Mouse (Mus musculus) heart, embryonic 13.5 days (tissue): ENCODE measurements at regions not wholly inside any gene's neighbourhood (a gene's known extent, or its start where the extent isn't known, plus 50 kb on each side); places are given as distances from the start of the nearest gene placed in this dataset.
A peak's percentile ranks its signal among the peaks of the same experiment; 100 is the strongest.

Experiments used
- ATAC-seq: fragments of 200-750 bp; cut with Nextera tagmentation; 2 replicates; pipeline ENCODE4 v1.8.0; 2017; ENCODE audit warnings: moderate TSS enrichment; ENCODE audit not compliant: insufficient number of reproducible peaks, low FRiP score, low TSS enrichment; ENCODE audit errors: extremely low read depth
- H3K27ac ChIP-seq: fragments of 300-500 bp; sonication (generic); replicated peaks from 2 replicates; pipeline ENCODE4 v1.5.1; 2015; ENCODE audit warnings: moderate library complexity, mild to moderate bottlenecking, inconsistent platforms
- H3K27me3 ChIP-seq: fragments of 300-500 bp; sonication (generic); replicated peaks from 2 replicates; pipeline ENCODE4 v1.6.1; 2015; ENCODE audit warnings: mild to moderate bottlenecking, inconsistent platforms
- H3K36me3 ChIP-seq: fragments of 300-500 bp; sonication (generic); 2 replicates; pipeline ENCODE4 v1.6.1; 2015; ENCODE audit warnings: mild to moderate bottlenecking, inconsistent platforms
- H3K4me1 ChIP-seq: fragments of 300-500 bp; sonication (generic); 2 replicates; pipeline ENCODE4 v1.6.1; 2015; ENCODE audit warnings: inconsistent platforms
- H3K4me2 ChIP-seq: fragments of 300-500 bp; sonication (generic); 2 replicates; pipeline ENCODE4 v1.6.1; 2015; ENCODE audit warnings: inconsistent platforms, mild to moderate bottlenecking, moderate library complexity
- H3K4me3 ChIP-seq: fragments of 300-500 bp; sonication (generic); 2 replicates; pipeline ENCODE4 v1.5.1; 2015; ENCODE audit warnings: moderate library complexity, mild to moderate bottlenecking, inconsistent platforms
- H3K9ac ChIP-seq: fragments of 300-500 bp; sonication (generic); 2 replicates; pipeline ENCODE4 v1.6.1; 2015; ENCODE audit warnings: inconsistent platforms, mild to moderate bottlenecking, moderate library complexity
- H3K9me3 ChIP-seq: fragments of 300-500 bp; sonication (generic); 2 replicates; pipeline ENCODE4 v1.6.1; 2016; ENCODE audit warnings: inconsistent platforms
- WGBS: fragments of 180-500 bp; shearing (Covaris S2); methylation state at CpG from one replicate; pipeline ENCODE4 v1.1.7; 2015; ENCODE audit warnings: mixed read lengths; 5-methylcytosine and 5-hydroxymethylcytosine counted together

DNA sequence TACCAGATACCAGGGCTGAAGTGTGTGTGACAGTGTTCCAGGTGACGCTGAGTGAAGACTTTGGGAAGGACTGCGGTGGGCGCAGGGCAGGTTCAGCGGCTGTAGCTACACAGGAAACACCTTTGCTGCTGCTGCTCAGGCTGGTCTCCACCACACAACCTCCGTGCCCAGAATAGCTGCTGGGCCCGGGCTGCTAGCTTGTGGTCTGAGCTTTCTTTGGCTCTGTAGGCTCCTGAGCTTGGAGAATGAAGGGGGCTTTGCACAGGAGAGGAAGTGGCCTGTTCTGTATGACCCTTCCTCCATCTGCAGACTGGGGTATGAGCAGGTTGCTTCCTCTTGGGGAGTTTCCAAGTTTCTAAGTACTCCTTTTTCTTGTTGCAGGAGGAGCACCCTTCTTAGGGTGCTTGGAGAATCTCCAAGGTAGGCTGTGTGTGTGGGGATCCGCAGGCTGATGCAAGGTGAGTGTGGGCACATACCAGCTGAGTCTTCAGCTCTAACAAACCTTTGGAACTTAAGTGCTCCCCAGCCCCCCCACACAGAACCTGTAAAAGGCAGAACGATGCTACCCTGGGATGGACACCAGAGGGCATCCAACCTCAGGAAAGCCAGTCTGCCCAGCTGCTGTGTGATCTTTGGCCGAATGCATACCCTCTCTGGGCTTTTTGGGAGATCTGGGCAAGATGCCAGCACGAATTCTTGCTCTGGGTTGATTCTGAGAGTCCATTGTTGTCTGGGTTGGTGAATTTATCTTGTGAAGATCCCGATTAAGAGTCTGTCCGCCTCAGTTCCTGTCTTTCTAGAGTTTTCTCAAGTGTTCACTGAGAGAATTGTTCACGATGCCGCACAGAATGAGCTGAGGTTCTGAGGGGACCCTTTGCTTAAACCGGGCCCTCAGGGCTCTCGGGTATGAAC, 136.6 kb downstream of the Mn1 start:
- Histone ChIP-seq H3K36me3 (no peaks in the 10 kb centered on the region), H3K9me3 (no peaks in the 10 kb centered on the region), H3K4me2 (no peak overlapping the region), H3K27ac (peak overlapping the region; percentile 72; the same call in 1 of the 2 replicates), H3K9ac (no peak overlapping the region), H3K4me3 (no peak overlapping the region), H3K4me1 (peaks cover 30% of the 10 kb centered on the region), H3K27me3 (peaks cover 44% of the 10 kb centered on the region)
- ATAC-seq = no peak
- 65% methylated on average over 16 of the region's 16 CpGs for WGBS

DNA sequence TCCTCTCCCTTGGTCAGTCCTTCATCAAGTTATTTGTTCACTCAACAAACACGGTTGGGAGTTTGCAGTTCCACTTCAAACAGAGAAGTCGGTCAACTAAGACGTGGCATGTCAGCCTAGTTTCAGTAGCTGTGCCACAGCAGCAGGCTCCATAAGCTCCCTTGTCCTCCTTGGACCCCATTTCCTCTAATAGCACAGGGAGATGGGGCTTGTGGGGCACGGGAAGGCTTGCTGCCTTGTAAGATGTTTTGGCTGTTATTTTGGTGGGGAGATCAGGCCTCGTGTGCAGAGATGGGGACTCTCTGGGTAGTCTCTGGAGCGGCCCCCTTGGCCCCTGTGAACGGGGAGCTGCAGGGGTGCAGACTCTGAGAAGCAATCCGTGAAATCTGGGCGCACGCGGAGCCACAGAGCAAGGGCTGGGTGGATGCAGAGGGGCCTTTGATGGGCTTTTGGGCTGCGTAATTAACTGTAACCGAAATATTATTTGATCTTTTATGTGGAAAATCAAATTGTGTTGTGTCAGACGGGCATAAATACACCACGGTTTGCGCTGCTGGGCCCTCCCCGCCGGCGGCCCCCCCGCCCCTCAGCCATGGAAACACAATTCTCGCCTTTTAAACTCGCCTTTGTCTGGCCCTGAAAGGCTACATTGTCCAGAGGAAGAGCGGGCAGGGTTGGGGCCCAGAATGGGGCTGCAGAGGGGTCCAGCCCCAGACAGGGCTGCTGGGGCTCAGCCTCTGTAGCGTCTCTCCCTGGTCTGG, 137.6 kb downstream of the Mn1 start:
- peaks cover 30% of the 10 kb centered on the region for H3K4me1 ChIP-seq
- H3K4me2 ChIP-seq = 0 out of 2 replicates have a peak overlapping the region, but pooled peaks have one; percentile 8
- peak overlapping the region; percentile 72 for H3K27ac ChIP-seq
- peak overlapping the region; percentile 57; the same call in 1 of the 2 replicates for H3K9ac ChIP-seq
- 31% methylated on average over 24 of the region's 24 CpGs for WGBS
- H3K4me3 ChIP-seq = no peak overlapping the region
- no peaks in the 10 kb centered on the region for H3K9me3 ChIP-seq
- no peak for ATAC-seq
- no peaks in the 10 kb centered on the region for H3K36me3 ChIP-seq
- H3K27me3 ChIP-seq = peaks cover 34% of the 10 kb centered on the region

DNA sequence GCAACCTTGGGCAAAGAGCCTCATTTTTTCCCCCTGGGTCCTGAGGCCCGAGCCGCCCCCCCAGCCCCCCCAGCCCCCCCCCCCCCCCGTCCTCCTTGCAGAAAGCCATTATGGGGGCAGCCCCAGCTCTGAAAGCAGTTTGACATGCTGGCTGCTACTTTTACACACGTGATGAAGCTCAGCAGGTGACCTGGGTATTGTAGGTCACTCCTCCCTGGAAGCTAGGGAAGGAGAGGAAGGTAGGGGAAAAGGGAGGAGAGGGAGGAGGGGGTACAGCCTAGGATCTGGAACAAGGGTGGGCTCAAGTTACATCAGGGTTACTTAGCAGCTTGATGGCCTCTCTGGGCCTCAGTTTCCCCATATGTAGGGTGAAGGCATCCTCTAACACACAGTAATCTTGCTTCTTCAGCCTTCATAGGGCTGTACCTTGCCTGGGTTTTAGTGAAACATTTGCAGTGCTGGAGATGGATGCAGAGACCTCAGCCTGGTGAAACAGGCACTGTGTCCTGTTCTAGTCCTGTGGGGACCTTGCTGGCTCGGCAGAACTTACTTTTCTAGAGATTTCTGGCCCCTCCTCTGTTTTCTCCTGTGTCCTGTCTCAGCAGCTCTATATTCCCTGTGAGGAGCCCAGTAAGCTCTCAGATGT, 138.3 kb downstream of the Mn1 start:
- Histone ChIP-seq H3K27ac (peak overlapping the region; percentile 72), H3K27me3 (peaks cover 28% of the 10 kb centered on the region), H3K4me1 (peaks cover 30% of the 10 kb centered on the region), H3K4me3 (no peak overlapping the region), H3K9ac (peak overlapping the region; percentile 57; the same call in 1 of the 2 replicates), H3K9me3 (no peaks in the 10 kb centered on the region), H3K4me2 (no peak overlapping the region), H3K36me3 (no peaks in the 10 kb centered on the region)
- ATAC-seq = no peak
- WGBS = 13% methylated on average over 5 of the region's 5 CpGs

DNA sequence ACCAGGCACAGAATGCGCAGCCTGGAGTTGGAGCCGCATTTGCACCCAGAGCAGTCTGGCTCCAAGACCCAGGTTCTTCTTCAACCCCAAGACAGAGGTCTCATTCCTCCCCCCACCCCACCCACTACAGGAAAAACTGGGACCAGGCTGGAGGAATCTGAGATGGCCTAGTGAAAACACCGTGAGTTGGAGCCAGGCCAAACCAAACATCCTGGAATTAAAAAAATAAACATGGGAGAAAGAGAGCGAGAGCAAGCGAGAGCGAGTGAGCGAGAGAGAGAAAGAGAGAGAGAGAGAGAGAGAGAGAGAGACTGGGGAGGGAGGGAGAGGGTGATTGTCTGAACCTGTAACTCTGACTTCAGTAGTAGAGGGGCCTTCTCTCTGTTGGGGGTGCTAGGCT, 138.8 kb downstream of the Mn1 start:
- H3K27me3 ChIP-seq = peaks cover 24% of the 10 kb centered on the region; the same call in 1 of the 2 replicates

DNA sequence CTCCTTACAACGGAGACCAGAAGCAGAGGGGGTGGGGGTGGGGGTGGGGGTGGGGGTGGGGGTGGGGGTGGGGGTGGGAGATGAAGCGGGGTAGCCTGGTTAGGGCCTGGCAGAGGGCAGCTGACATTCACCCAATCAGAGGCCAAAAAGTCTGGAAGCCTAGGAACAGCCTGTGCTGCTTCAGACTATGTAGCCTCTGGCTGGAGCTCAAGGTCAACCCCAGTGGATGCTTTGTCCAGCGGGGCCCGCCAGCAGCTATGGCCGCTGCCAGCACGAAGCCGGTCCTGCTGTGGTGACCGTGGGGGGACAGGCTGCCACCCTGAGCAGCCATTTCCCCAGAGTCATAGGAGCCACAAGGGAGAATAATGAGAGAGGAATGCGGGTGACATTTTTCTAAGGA, 143.3 kb downstream of the Mn1 start:
- H3K36me3 ChIP-seq = no peaks in the 10 kb centered on the region
- no peak overlapping the region for H3K27ac ChIP-seq
- 50% methylated on average over 8 of the region's 9 CpGs for WGBS
- H3K4me2 ChIP-seq = no peak overlapping the region
- peaks cover 10% of the 10 kb centered on the region for H3K4me1 ChIP-seq
- H3K4me3 ChIP-seq = no peak overlapping the region
- peaks cover 21% of the 10 kb centered on the region; the same call in 1 of the 2 replicates for H3K27me3 ChIP-seq
- no peaks in the 10 kb centered on the region for H3K9me3 ChIP-seq
- H3K9ac ChIP-seq = no peak overlapping the region
- no peak for ATAC-seq

More for the DNA sequence above, 138.8 kb downstream of the Mn1 start:
- H3K4me2 ChIP-seq = 0 out of 2 replicates have a peak overlapping the region, but pooled peaks have one; percentile 5
- no peak overlapping the region for H3K4me3 ChIP-seq
- H3K27ac ChIP-seq = peak overlapping the region; percentile 72
- H3K36me3 ChIP-seq = no peaks in the 10 kb centered on the region
- ATAC-seq = peak; percentile 12; the same call in 1 of the 2 replicates
- H3K9ac ChIP-seq = no peak overlapping the region
- 47% methylated on average over 7 of the region's 7 CpGs for WGBS
- H3K4me1 ChIP-seq = peaks cover 30% of the 10 kb centered on the region
- no peaks in the 10 kb centered on the region for H3K9me3 ChIP-seq

DNA sequence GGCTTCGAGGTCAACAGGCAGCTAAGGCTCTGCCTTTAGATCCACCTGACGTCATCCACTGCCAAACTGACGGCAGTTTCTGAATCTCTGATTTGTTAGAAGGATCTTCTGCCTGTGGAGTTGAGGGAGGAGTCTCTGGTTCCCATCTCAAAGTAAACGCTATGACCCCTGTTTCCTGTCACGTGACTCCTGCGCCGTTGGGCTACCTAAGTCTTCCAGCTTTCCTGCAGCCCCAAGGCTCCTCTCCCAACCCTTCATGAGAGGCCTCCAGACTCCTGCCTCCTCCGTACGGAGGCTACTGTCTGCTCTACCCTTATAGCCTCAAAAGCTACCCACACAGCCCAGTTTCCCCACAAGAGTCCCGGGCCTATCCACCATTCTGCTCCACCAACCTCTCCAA, 144.1 kb downstream of the Mn1 start:
- Histone ChIP-seq H3K9ac (no peak overlapping the region), H3K4me2 (no peak overlapping the region), H3K4me1 (peaks cover 1% of the 10 kb centered on the region; the same call in 1 of the 2 replicates), H3K27ac (no peak overlapping the region), H3K4me3 (no peak overlapping the region), H3K9me3 (no peaks in the 10 kb centered on the region), H3K36me3 (no peaks in the 10 kb centered on the region), H3K27me3 (peaks cover 25% of the 10 kb centered on the region; the same call in 1 of the 2 replicates)
- ATAC-seq = no peak
- WGBS = 74% methylated on average over 10 of the region's 10 CpGs

DNA sequence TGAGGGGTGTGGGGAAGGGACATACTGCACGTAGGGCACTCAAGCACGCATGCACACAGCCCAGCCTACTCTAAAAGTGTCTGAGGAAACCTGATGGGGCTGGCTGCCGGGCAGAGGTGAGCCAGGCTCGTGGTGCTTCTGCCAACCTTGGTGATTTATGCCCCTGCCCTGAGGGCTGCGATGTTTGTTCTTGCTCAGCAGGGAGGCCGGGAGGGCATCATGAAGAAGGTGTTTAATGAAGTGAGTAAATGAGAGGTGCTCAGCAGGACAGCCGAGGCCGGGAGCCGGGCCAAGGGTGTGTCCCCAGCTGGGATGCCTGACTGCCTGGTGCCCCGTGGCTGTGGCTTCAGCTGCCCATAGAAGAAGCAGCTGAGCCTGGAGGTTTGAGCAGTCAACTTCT, 153.7 kb downstream of the Mn1 start:
- H3K27me3 ChIP-seq = peaks cover 59% of the 10 kb centered on the region
- ATAC-seq = no peak
- H3K9ac ChIP-seq = no peak overlapping the region
- H3K36me3 ChIP-seq = no peaks in the 10 kb centered on the region
- no peaks in the 10 kb centered on the region for H3K9me3 ChIP-seq
- H3K4me1 ChIP-seq = peaks cover 35% of the 10 kb centered on the region
- H3K4me3 ChIP-seq = no peak overlapping the region
- no peak overlapping the region for H3K4me2 ChIP-seq
- WGBS = 20% methylated on average over 10 of the region's 10 CpGs
- H3K27ac ChIP-seq = no peak overlapping the region

DNA sequence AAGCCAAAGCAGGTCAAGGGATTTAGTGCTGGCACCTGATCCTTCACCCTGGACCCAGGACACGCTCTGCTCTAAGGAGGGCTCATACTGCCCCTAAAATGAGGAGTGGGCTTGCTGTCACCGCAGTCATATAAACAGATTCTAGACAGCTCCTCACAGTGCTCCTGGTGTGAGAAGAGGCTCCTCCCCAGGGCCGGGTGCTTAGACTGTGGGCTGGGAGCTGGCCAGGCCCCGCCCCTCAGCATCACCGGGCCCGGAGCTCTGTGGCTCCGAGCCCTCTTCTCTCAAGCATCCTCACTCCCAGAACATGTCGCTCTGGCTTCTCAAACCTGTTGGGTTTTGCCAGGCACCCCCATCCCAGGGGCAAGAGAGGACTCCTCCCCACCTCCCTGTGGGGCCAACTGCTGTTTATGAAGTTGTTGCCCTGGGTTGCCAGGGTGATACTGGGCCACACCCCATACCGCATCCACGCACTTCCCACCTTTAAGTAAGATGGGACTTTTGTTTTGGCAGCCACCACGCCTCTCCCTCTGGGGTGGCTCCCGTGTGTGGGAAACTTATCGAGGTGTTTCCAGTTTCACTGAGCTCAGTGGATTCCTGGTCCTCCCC, 156.2 kb downstream of the Mn1 start:
- 19% methylated on average over 13 of the region's 13 CpGs for WGBS
- no peak for ATAC-seq
- Histone ChIP-seq H3K9me3 (no peaks in the 10 kb centered on the region), H3K4me3 (no peak overlapping the region), H3K4me1 (peaks cover 56% of the 10 kb centered on the region), H3K9ac (no peak overlapping the region), H3K27me3 (peaks cover 58% of the 10 kb centered on the region), H3K36me3 (no peaks in the 10 kb centered on the region), H3K27ac (no peak overlapping the region), H3K4me2 (no peak overlapping the region)

DNA sequence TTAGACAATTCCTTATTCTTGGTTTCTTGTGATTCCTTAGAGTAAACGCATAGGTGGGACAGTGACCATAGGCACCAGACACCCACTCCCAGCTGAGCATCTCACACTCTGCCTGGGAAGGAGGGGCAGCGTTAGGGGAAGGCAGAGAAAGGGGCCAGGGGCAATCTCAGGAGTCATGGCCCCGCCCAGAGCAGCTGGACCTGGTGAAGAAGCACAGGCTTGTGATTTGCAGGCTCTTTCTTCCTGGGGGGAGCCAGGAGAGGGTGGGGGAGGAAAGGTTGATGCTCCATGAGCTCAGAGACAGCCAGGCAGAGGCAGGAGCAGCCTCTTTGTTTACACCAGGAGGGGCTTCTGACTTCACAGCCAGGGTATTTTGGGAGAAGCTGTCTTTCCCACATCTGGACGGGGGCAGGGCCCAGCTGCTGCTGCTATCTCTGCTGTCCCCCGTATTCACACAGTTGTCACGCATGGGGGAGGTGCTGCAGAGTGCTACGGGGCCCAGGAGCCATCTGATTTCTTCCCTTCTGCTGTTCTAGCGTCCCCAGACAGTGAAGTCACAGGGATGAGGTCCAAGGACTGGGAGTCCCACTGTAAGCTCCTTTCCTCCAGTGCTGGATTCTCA, 157.2 kb downstream of the Mn1 start:
- H3K4me3 ChIP-seq = no peak overlapping the region
- ATAC-seq = 0 out of 2 replicates have a peak, but pooled peaks have one; percentile 24
- 0 out of 2 replicates have a peak overlapping the region, but pooled peaks have one; percentile 11 for H3K9ac ChIP-seq
- H3K4me1 ChIP-seq = peaks cover 66% of the 10 kb centered on the region
- H3K4me2 ChIP-seq = no peak overlapping the region
- WGBS = 18% methylated on average over 8 of the region's 8 CpGs
- H3K9me3 ChIP-seq = no peaks in the 10 kb centered on the region
- no peak overlapping the region; the same call in 1 of the 2 replicates for H3K27ac ChIP-seq
- peaks cover 50% of the 10 kb centered on the region for H3K27me3 ChIP-seq
- H3K36me3 ChIP-seq = no peaks in the 10 kb centered on the region

DNA sequence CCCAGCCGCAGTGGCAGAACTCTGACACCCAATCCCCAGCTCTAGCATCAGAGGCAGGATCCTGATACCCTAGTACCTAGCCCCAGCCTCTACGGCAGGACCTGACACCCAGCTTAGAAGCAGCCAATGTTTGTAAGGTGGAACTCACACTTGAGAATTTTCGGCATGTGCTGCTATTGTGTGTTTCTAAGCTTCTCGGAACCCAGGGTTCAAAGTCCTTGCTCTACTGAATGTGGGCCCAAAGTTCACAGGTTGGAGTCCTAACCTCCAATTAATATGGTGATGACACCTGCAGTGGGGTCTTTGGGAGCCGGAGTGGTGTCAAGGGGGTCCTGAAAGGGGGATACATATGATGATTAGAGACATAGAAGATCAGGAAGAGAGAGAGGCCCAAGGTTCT, 158.2 kb downstream of the Mn1 start:
- Histone ChIP-seq H3K9me3 (no peaks in the 10 kb centered on the region), H3K36me3 (no peaks in the 10 kb centered on the region), H3K4me2 (no peak overlapping the region), H3K4me3 (no peak overlapping the region), H3K27ac (no peak overlapping the region), H3K27me3 (peaks cover 46% of the 10 kb centered on the region), H3K4me1 (peaks cover 68% of the 10 kb centered on the region), H3K9ac (no peak overlapping the region)
- WGBS = 81% methylated on average over 5 of the region's 5 CpGs
- ATAC-seq = no peak
